Mouse (Mus musculus): ENCODE measurements around the gene Ak3.

DNA sequence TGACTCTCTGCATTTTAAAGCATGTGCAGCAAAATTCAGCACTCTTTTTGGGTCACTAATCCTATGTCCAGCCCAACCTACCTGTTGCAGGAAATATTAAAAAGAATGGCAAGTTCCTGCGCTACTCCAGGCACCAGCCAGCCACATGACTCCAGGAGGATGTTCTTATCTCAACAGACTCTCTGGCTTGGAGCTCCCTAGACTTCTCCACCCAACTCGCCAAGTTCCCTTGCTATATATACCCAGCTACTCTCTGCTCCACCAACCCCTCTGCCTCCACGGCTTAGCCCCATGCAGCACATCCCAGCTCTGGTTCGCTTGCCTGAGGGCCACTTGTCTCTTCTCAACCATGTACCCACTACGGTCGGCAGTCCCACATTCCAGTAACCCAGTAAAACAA lies 40.9 kb upstream of the Ak3 start:
- no peak for TF ChIP-seq ZNF384 (IDR thresholded peaks at IDR 0.05; ENCODE audit: low read depth, low read length)
- TF ChIP-seq ZC3H11A (IDR thresholded peaks at IDR 0.05; ENCODE audit: borderline replicate concordance, low read depth, low read length), result no peak
- TF ChIP-seq MAFK (IDR thresholded peaks at IDR 0.05; ENCODE audit: insufficient read depth, low read depth, low read length), result no peak
- no peak for TF ChIP-seq CHD2 (IDR thresholded peaks at IDR 0.05; ENCODE audit: low read depth, low read length)
- no peak for TF ChIP-seq HCFC1 (IDR thresholded peaks at IDR 0.05; ENCODE audit: borderline replicate concordance, insufficient read depth, low read length)

All from ES-E14 (cell line).